8 mouse cellular contexts compared by ENCODE assay signal in the genomic region with DNA sequence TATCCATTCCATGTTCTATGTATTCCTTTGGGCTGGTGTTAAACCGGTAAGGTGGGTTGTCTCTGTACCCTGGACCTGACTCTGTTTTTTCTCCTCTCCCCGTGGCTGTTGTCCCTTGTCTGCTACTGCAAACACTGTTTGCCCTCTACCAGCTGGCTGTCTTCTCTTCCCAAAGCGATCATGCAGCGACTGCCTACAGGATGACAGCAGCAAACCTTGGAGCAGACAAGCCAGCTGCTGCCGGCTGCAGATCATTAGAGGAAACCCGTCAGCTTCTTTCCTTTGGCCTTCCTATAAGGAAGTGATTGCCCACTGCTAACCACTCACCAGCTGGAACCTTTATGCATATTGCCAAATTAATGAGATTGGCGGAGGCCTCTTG. TPM values are rescaled to one million over a fixed set of nuclear protein-coding genes. Genes with fewer than 3 reads are reported as not detected.
DNase-seq lines count a peak whose midpoint lies in the region; ATAC-seq and TF ChIP-seq lines count a peak whose summit lies in the region.
"Had no signal": no experiment of that assay in that cellular context is flagged by ENCODE, and none has a peak within 500 bp of the region (broad histone marks: within the 10 kb centered on the region; RNA-seq: fewer than 3 reads in every experiment).

No protein-coding gene starts in this region.

- peak; percentile 44 for DNase-seq in kidney, postnatal 0 days (ENCODE audit: low spot score)
- DNase-seq in retina, embryonic 14.5 days (ENCODE audit: low spot score) = peak; percentile 44
- no peak for DNase-seq in thymus, adult 2 months
- no peak for DNase-seq in cerebellum, postnatal 36 days

- ATAC-seq in kidney, postnatal 0 days (replicated peaks; ENCODE audit: low FRiP score, low read depth) = peak; percentile 69
- no peak for ATAC-seq in kidney, embryonic 14.5 days (ENCODE audit: low FRiP score, low TSS enrichment)
- peak; percentile 79 for ATAC-seq in hindbrain, embryonic 13.5 days (ENCODE audit: low FRiP score)
- ATAC-seq in liver, embryonic 16.5 days (ENCODE audit: low read depth) = peak; percentile 33; the same call in 1 of the 2 replicates

- H3K4me3 ChIP-seq in kidney, postnatal 0 days (replicated peaks; ENCODE audit: low read depth, low read length) = no peak overlapping the region
- H3K4me3 ChIP-seq in kidney, embryonic 14.5 days (ENCODE audit: low read length) = no peak overlapping the region
- H3K4me3 ChIP-seq in hindbrain, embryonic 13.5 days = no peak overlapping the region
- no peak overlapping the region for H3K4me3 ChIP-seq in liver, embryonic 16.5 days (ENCODE audit: low read depth, low read length)
- no peak overlapping the region for H3K4me3 ChIP-seq in thymus, adult 2 months (ENCODE audit: control insufficient read depth, insufficient read depth, low read length)
- H3K4me3 ChIP-seq: limb, embryonic 12.5 days had no signal

- H3K9me3 ChIP-seq in kidney, postnatal 0 days (replicated peaks; ENCODE audit: low read length) = no peaks in the 10 kb centered on the region
- H3K9me3 ChIP-seq in kidney, embryonic 14.5 days (ENCODE audit: control insufficient read depth, low read length) = no peaks in the 10 kb centered on the region
- no peaks in the 10 kb centered on the region for H3K9me3 ChIP-seq in hindbrain, embryonic 13.5 days
- H3K9me3 ChIP-seq in liver, embryonic 16.5 days (replicated peaks; ENCODE audit: control insufficient read depth, low read length) = no peaks in the 10 kb centered on the region
- H3K9me3 ChIP-seq: limb, embryonic 12.5 days had no signal

- H3K36me3 ChIP-seq in kidney, postnatal 0 days (ENCODE audit: insufficient read depth, low read length) = no peaks in the 10 kb centered on the region
- H3K36me3 ChIP-seq in kidney, embryonic 14.5 days (ENCODE audit: control insufficient read depth, insufficient read depth, low read length) = no peaks in the 10 kb centered on the region
- no peaks in the 10 kb centered on the region for H3K36me3 ChIP-seq in hindbrain, embryonic 13.5 days
- no peaks in the 10 kb centered on the region for H3K36me3 ChIP-seq in liver, embryonic 16.5 days (ENCODE audit: control insufficient read depth, insufficient read depth)
- no peaks in the 10 kb centered on the region for H3K36me3 ChIP-seq in thymus, adult 2 months (ENCODE audit: control insufficient read depth, insufficient read depth, low read length)
- H3K36me3 ChIP-seq: limb, embryonic 12.5 days had no signal

- H3K4me1 ChIP-seq in kidney, postnatal 0 days (replicated peaks; ENCODE audit: insufficient read depth, low read length) = peaks cover 10% of the 10 kb centered on the region; the same call in 1 of the 2 replicates
- 0 out of 2 replicates have a peak, but pooled peaks cover 6% of the 10 kb centered on the region for H3K4me1 ChIP-seq in kidney, embryonic 14.5 days (ENCODE audit: control insufficient read depth, insufficient read depth, low read length)
- H3K4me1 ChIP-seq in hindbrain, embryonic 13.5 days (replicated peaks) = peaks cover 26% of the 10 kb centered on the region
- H3K4me1 ChIP-seq in liver, embryonic 16.5 days (ENCODE audit: control insufficient read depth, low read depth, low read length) = peaks cover 40% of the 10 kb centered on the region
- no peaks in the 10 kb centered on the region; the same call in 1 of the 2 replicates for H3K4me1 ChIP-seq in thymus, adult 2 months (replicated peaks; ENCODE audit: control insufficient read depth, insufficient read depth, low read length)
- H3K4me1 ChIP-seq: limb, embryonic 12.5 days had no signal

- WGBS in kidney, postnatal 0 days = 32% methylated on average over 7 of the region's 7 CpGs
- WGBS in kidney, embryonic 14.5 days = 46% methylated on average over 7 of the region's 7 CpGs
- WGBS in hindbrain, embryonic 13.5 days = 34% methylated on average over 7 of the region's 7 CpGs
- 48% methylated on average over 7 of the region's 7 CpGs for WGBS in liver, embryonic 16.5 days (ENCODE audit: insufficient replicate concordance)
- 77% methylated on average over 7 of the region's 7 CpGs for WGBS in thymus, adult 2 months

- peak overlapping the region; percentile 60; the same call in 1 of the 2 replicates for H3K27ac ChIP-seq in kidney, postnatal 0 days
- no peak overlapping the region for H3K27ac ChIP-seq in kidney, embryonic 14.5 days (ENCODE audit: low read depth, low read length)
- H3K27ac ChIP-seq in hindbrain, embryonic 13.5 days = peak overlapping the region; percentile 58
- H3K27ac ChIP-seq in liver, embryonic 16.5 days (ENCODE audit: low read length) = no peak overlapping the region
- no peak overlapping the region for H3K27ac ChIP-seq in thymus, adult 2 months (ENCODE audit: control insufficient read depth, insufficient read depth, low read length)
- H3K27ac ChIP-seq: limb, embryonic 12.5 days had no signal

- no peak for TF ChIP-seq POLR2A in thymus, adult 2 months (IDR thresholded peaks at IDR 0.05; ENCODE audit: control insufficient read depth, extremely low read depth, insufficient read depth, low read length, poor library complexity)

- H3K4me2 ChIP-seq in kidney, postnatal 0 days (ENCODE audit: low read length) = no peak overlapping the region
- no peak overlapping the region for H3K4me2 ChIP-seq in kidney, embryonic 14.5 days (replicated peaks; ENCODE audit: low read depth, low read length)
- H3K4me2 ChIP-seq in hindbrain, embryonic 13.5 days = no peak overlapping the region
- H3K4me2 ChIP-seq in liver, embryonic 16.5 days (ENCODE audit: low read depth, low read length) = no peak overlapping the region
- H3K4me2 ChIP-seq: limb, embryonic 12.5 days had no signal

- H3K27me3 ChIP-seq in kidney, postnatal 0 days (ENCODE audit: insufficient read depth, low read length) = no peaks in the 10 kb centered on the region
- H3K27me3 ChIP-seq in kidney, embryonic 14.5 days (ENCODE audit: control insufficient read depth, insufficient read depth, low read length) = no peaks in the 10 kb centered on the region
- no peaks in the 10 kb centered on the region for H3K27me3 ChIP-seq in hindbrain, embryonic 13.5 days
- H3K27me3 ChIP-seq in liver, embryonic 16.5 days (ENCODE audit: control insufficient read depth, insufficient read depth, low read depth, low read length) = no peaks in the 10 kb centered on the region
- no peaks in the 10 kb centered on the region for H3K27me3 ChIP-seq in thymus, adult 2 months (ENCODE audit: control insufficient read depth, insufficient read depth, low read length)
- H3K27me3 ChIP-seq: limb, embryonic 12.5 days had no signal

- no peak for TF ChIP-seq CTCF in kidney, postnatal 0 days (IDR thresholded peaks at IDR 0.05; ENCODE audit: low read depth)
- no peak for TF ChIP-seq CTCF in thymus, adult 2 months (IDR thresholded peaks at IDR 0.05; ENCODE audit: borderline replicate concordance, control insufficient read depth, extremely low read depth, insufficient read depth, low read length, poor library complexity)

- H3K9ac ChIP-seq in kidney, postnatal 0 days (ENCODE audit: low read depth, low read length) = no peak overlapping the region
- H3K9ac ChIP-seq in kidney, embryonic 14.5 days (ENCODE audit: low read depth, low read length) = no peak overlapping the region
- H3K9ac ChIP-seq in hindbrain, embryonic 13.5 days = no peak overlapping the region
- no peak overlapping the region for H3K9ac ChIP-seq in liver, embryonic 16.5 days (ENCODE audit: low read depth, low read length)
- H3K9ac ChIP-seq: limb, embryonic 12.5 days had no signal

RNA-seq across cellular contexts. Expression of a gene that starts 56.4 kb away (rescaled TPM):
- 11.3 and 11.9 TPM in 2 replicates for polyA plus RNA-seq in kidney, postnatal 0 days (2015; fragmentation: Nextera tagmentation; extraction: Ambion mirVana)
- polyA plus RNA-seq in kidney, embryonic 14.5 days (2014; fragmentation: Nextera tagmentation; extraction: Ambion mirVana) = 9.7 and 10.9 TPM in 2 replicates
- 10.0 and 10.5 TPM in 2 replicates for polyA plus RNA-seq in hindbrain, embryonic 13.5 days (2015; fragmentation: Nextera tagmentation; extraction: Ambion mirVana)
- 25.9 and 26.5 TPM in 2 replicates for polyA plus RNA-seq in liver, embryonic 16.5 days (2015; fragmentation: Nextera tagmentation; extraction: Ambion mirVana)
- 21.7 and 27.5 TPM in 2 replicates for polyA plus RNA-seq in thymus, adult 2 months (2012; rRNA removed)

Comparison
In these comparisons a context has a peak if more than half of its experiments do, and no peak if none do; other contexts are left out.
1. H3K27ac ChIP-seq: peak in kidney, postnatal 0 days (single experiment) and hindbrain, embryonic 13.5 days (single experiment); none in kidney, embryonic 14.5 days (single experiment), liver, embryonic 16.5 days (single experiment) and thymus, adult 2 months (single experiment).
2. DNase-seq: peak in kidney, postnatal 0 days (single experiment) and retina, embryonic 14.5 days (single experiment); none in thymus, adult 2 months (single experiment) and cerebellum, postnatal 36 days (0 of 2).